Mouse (Mus musculus) adrenal gland, adult (tissue): ENCODE data around the gene Pcca.

Experiments used
- DNase-seq, 2 experiments: peaks; one replicate each; pipeline ENCODE4 v3.0.0; 2022 to 2023; ENCODE audit warnings: low spot score in 1 of 2; ENCODE audit not compliant: inconsistent age in 2 of 2

Gene Pcca

GRCm38 (mm10) chr14:122534017-122534924, at the start of gene Pcca:
TSS of gene Pcca (plus strand) at chr14:122534324.
- DNase-seq = peak; percentile 97 to 99

GRCm38 (mm10) chr14:122484458-122484843, 49.7 kb upstream of the Pcca start:
- DNase-seq = no peak

DNA sequence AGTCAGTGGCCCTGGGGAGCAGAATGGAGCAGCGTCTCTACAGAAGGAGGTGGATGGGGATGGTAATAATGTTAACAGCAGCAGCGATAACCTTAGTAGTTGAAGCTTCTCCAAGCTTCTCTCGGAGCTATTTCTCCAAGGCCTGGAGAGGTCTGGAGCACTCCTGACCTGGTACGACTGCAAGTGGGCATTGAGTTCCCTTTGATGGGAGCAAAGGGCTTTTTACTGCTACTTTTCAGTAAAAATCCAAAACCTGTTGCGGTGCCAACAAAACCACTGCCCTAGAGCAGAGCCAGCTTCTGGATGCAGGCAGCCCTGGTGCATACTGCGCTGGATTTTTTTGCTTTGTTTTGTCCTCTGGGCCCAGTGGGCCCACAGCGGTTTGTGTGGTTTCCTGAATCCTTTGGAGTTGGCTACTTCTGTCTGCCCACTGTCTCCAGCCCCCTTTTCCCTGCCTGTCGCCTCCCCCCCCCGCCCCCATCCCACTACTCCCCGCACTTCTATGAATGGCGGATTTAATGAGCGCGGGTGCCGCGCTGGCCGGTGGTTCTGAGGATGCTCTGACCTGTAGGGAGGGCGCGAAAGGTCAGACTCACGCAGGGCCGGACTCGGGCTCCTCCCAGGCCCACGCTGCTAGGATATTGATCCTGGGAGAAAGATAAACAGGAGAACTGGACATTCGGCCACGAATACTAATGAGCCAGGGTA, 49.1 kb upstream of the Pcca start:
- no peak for DNase-seq

GRCm38 (mm10) chr14:122485635-122486181, 48.4 kb upstream of the Pcca start:
- no peak for DNase-seq

- DNase-seq = no peak
Observed at GRCm38 (mm10) chr14:122486611-122487010, 47.5 kb upstream of the Pcca start.

- DNase-seq = peak in 1 of 2 experiments; percentile 18
Observed at GRCm38 (mm10) chr14:122487366-122487765, 46.8 kb upstream of the Pcca start.

DNA sequence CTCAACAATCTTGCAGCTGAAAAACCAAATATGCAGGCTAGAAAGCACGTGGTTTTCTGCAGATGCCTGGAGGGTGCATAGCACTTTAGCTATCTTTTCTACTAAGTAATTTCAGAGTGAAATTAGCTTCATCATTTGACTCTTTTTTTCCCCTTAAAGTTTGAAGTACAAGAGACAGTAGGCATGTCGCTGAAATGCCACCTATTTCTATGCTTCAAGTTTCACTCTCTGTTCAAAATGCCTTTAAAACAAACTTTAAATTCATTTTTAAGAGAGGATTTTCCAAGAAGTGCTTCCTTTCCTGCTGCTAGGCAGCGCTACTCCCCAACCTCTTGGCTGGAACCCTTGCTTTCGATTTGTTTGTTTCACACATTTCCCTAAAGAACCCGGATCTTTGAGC, 45.1 kb upstream of the Pcca start:
- peak in 1 of 2 experiments; percentile 42 for DNase-seq

GRCm38 (mm10) chr14:122489686-122490414, 44.3 kb upstream of the Pcca start:
- DNase-seq = peak in 1 of 2 experiments; percentile 44

GRCm38 (mm10) chr14:122490441-122491328, 43.4 kb upstream of the Pcca start, which contains the start of gene Gm10837:
TSS of gene Gm10837 (plus strand) at chr14:122490586.
- peak in 1 of 2 experiments; percentile 29 for DNase-seq

DNA sequence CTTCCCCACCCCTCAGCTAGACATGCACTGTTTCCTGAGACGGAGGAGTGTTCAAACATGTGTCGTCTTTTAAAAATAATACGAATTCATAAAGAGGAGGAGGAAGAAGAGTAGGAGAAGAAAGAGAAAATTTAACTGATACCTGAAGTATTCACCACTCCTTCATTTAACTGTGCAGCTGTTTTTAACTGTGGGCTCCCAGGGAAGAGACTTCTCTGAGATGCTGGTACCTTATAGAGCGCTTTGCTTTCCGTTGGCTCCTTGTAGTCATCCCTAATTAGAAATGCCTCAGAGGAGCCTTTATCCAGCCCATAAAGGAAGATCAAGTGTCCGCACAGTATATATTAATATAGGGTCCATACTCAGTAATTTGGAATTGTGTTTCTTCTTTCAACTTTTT, 42.6 kb upstream of the Pcca start:
- DNase-seq = peak in 1 of 2 experiments; percentile 11

DNA sequence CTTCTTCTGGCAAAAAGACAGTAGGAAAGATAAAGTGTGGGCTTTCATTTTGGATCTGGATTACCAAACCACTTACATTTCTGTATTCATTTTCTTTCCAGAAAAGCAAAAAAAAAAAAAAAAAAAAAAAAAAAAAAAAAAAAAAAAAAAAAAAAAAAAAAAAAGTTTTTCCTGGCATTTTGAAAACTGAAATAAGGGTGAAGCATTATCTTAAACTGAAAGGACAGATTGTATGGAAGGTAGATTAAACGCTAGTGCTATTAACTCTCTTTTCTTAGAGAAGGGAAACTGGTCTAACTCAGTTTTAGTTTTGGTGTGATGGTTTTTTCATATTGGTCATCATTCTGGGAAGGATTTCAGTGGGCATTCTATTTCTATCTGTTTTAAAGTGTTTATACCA, 42.1 kb upstream of the Pcca start:
- no peak for DNase-seq

- DNase-seq = peak in 1 of 2 experiments; percentile 28
Observed at GRCm38 (mm10) chr14:122509058-122509457, 25.1 kb upstream of the Pcca start.

DNA sequence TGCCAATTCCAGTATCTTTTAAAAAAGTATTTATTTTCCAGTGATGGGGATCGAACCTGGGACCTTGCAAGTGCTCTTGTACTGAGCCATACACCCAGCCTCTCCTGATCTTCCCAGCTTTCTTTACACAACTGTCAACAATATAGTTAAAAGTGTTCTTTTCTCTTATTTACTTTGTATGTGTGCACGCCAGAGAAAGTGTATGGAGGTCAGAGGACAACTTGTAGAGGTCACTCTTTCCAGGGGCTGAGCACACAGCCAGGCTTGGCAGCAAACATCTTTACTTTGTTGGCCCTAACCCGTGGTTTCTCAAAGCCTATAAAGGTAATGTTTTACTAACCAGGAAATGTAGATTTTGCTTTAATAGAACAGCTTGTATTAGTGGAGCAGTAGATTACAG, 22.6 kb upstream of the Pcca start:
- DNase-seq = no peak

DNA sequence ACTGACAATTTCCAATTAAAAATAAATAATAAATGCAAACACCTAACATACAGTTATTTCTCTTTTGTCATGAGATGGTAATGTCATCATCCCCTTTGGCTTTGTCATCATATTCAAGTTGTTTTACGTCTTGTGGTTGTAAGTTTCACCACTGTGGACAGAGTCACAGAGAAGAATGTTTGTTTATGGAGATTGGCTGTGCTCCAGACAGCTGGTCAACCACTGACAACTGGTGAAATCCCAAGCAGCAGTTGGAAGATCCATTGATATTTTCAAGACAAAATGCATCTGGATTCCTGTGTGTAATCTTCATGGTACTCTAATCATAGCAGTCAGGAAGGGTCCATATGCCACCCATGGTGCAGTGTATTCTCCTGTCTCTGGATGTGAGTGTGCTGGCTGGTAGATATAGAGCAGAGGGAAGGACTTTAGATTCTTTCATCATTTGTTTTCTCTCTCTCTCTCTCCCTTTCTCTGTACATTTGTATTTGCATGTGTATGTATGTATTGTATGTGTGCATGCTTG, 20.6 kb upstream of the Pcca start:
- DNase-seq = no peak

GRCm38 (mm10) chr14:122528475-122528874, 5.6 kb upstream of the Pcca start:
- no peak for DNase-seq

DNA sequence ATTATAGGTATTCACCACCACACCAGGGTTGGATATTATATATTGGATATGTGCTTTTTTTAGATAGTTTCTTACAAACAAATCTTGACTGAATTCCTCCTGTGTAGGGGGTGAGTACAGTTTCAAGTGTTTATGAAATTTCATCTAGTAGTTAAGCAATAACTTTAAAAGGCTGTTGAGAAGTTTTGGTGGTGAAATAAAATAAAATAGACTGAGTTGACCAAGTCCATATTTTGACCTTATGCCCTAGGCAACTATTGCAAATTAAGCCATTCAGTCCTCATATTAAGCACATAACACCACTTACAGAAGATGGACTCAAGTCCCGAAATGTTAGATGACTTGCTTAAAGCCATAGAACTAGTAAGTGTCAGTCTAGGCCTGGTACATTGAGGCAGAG, 1.9 kb downstream of the Pcca start:
- DNase-seq = no peak

GRCm38 (mm10) chr14:122548421-122548820, 14.3 kb downstream of the Pcca start:
- DNase-seq = no peak

- no peak for DNase-seq
Observed at GRCm38 (mm10) chr14:122548905-122549304, 14.8 kb downstream of the Pcca start.

GRCm38 (mm10) chr14:122552761-122553445, 18.8 kb downstream of the Pcca start:
- no peak for DNase-seq
